Mouse (Mus musculus) kidney, adult 18-20 months (tissue): ENCODE data around the gene Ankle1.
"Not testable (repeated sequence)": the region's sequence is repeated elsewhere in the genome, so short reads cannot be mapped to it uniquely, and the experiment has no call there.

ENCODE experiments used
- DNase-seq: peaks from one replicate; pipeline ENCODE4 v3.0.0; 2021

Ankle1 gene

DNA sequence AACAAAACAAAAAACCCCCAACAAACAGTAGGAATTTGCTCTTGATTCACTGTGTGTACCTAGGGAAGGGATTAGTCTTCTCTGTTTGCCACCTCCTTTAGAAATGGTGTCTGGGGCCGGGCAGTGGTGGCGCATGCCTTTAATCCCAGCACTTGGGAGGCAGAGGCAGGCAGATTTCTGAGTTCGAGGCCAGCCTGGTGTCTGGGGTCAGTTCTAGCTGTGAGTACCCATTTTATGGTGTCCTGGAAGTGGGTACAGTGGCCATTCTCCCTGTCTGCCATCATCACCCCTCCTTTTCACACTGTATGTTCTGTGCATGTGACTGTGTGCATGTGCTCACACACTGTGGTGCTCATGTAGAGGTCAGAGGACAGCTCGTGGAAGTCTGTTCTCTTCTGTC lies 2.4 kb downstream of the Ankle1 start:
- no peak for DNase-seq

DNA sequence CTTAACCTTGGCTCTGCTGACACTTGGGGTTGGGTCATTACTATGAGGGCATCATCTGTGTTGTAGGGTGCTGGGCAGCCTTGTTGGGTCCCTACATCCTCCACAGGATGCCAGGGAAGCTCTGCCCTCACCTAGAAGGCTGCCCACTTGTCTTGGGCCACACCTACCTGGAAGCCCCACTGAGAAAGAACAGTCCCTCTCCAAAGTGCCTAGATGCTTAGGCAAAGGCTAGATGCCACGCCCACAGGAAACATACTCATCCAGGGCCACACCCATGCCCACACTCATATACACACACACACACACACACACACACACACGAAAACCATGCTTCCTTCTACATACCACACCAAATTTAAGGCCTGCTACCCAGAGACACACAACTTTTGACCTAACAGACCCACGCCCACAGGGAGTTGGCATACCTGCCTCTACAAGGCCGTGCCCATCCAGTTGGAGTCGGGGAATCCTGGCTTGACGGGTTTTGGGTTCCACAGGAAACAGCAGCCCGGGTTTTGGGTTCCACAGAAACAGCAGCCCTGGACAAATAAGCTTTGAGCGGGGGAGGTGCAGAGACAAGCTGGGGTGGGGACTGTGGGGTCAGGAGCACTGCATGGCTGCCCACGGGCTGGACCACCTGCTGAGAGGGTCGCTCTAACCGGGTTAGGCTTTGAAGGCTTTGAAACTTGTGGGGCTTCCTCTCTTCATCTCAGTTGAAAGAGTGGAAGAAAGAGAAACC lies 5.9 kb downstream of the Ankle1 start:
- no peak for DNase-seq

DNA sequence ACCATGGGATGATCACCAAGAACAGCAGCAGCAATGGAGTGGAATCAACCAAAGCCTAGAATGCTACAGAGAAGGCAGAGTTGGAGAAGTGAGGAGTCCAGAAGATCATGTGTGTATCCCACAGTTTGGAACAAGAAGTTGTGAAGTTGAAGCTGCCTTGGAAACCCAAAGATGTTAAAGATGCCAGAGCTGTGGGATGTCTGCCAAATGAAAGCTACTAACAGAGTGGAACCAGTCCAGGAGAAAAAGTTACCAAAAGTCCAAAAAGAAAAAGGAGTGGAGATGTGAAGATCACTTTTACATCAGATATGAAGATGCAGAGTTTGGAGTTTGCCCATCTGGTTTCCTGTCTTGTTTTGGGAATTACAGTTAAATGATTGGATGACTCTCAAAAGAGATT lies 16.3 kb downstream of the Ankle1 start:
- DNase-seq: no peak

GRCm38 (mm10) chr8:71432935-71433334 lies 27.1 kb downstream of the Ankle1 start:
- not testable (repeated sequence) for DNase-seq

GRCm38 (mm10) chr8:71437041-71437440 lies 31.2 kb downstream of the Ankle1 start:
- DNase-seq: no peak

- DNase-seq: no peak
These were observed 35.6 kb downstream of the Ankle1 start for GRCm38 (mm10) chr8:71441404-71441803.

GRCm38 (mm10) chr8:71445096-71445495 lies 39.3 kb downstream of the Ankle1 start:
- no peak for DNase-seq

DNA sequence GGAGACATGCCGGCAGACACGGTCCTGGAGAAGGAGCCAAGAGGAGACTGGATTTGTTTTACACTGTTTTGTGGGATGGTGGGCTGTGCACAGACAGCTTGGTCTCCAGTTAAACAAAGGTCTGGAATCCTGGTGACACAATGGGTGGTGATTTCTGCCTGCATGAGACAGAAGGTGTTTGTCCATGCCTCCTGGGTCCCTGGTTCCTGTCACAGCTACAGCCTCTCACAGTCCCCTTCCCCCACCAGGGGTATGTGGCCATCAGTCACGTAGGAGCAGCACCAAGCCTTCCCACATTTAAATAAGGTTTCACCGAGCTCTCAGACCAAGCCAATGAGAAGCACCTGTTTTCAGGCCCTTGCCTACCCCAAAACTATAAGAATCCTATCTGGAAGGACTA lies 45.5 kb downstream of the Ankle1 start:
- no peak for DNase-seq

DNA sequence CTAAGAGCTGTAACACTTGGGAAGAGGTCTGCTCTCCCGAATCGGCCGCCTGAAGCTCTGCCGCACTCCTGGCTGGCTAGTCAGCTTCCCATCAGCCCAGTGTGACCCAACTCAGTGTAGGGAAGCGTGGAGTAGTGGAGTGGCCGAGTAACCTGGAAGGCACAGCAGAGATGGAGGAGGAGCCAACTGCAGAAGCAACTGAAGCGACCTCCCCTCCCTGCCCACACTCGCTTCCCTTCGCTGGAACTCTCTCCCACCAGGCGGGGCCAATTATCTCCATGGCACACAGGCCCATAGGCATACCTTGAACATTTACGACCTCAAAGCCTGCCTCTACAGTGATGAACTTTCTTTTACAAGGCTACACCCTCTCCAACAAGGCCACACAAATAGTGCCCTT lies 46.0 kb downstream of the Ankle1 start:
- peak; percentile 1 for DNase-seq

DNA sequence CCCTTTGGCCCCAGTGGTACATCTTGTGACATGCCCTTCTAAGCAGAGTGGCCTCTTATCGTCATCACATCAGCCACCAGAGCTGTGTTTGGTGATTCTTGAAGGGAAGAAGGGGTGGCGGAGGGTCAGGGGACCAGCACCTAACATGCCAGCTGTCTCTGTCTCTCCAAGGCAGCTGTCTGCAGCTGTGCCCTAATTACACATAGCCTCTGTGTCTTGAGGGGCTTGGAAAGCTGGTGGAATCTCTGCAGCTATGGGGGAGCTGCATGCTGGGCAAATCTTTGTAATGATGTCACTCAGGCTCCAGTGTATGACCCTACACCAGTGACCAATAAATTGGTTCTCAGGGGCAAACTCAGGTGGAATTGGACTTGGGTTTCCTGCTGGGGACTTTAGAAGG lies 46.9 kb downstream of the Ankle1 start:
- DNase-seq: no peak

GRCm38 (mm10) chr8:71454668-71455067 lies 48.9 kb downstream of the Ankle1 start:
- no peak for DNase-seq

DNA sequence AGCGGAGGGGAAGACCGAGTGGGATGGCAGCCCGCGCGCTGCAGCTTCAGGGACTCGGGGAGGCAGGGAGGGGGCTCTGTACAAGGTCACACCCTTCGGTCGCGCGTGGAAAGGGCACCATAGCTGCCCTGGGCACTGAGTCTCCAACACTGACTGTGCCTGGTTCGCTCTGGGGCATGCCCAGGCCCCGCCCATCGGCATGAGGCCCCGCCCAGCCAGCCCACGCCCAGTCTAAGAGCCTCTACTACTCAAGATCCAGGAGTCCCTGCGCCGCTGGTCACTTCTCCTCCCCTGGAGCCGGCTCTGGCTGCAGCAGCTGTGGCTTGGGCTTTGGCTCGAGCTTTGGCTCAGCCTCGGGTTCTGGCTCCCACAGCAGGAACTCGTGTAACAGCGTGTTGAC lies 51.1 kb downstream of the Ankle1 start:
- DNase-seq: no peak

GRCm38 (mm10) chr8:71457659-71458270 lies 52.0 kb downstream of the Ankle1 start:
- no peak for DNase-seq
